Mouse (Mus musculus) myocyte (in vitro differentiated cells): ENCODE data around the gene Cyp2f2. TPM values are rescaled to one million over a fixed set of nuclear protein-coding genes. Genes with fewer than 3 reads are reported as not detected.

Experiments used
- H3K27me3 ChIP-seq: one replicate; pipeline ENCODE4 v1.6.1; 2011; ENCODE audit not compliant: control insufficient read depth, insufficient read depth, insufficient read length
- H3K36me3 ChIP-seq: one replicate; pipeline ENCODE4 v1.6.1; 2011; ENCODE audit not compliant: control insufficient read depth, insufficient read depth
- H3K4me2 ChIP-seq: one replicate; pipeline ENCODE4 v1.6.1; 2011; ENCODE audit warnings: low read depth, control low read depth
- H3K4me3 ChIP-seq: one replicate; pipeline ENCODE4 v1.5.1; 2011; ENCODE audit warnings: mild to moderate bottlenecking, control low read depth, moderate library complexity
- H3K79me2 ChIP-seq: one replicate; pipeline ENCODE4 v1.6.1; 2011; ENCODE audit not compliant: control insufficient read depth, insufficient read depth
- H3ac ChIP-seq: one replicate; pipeline ENCODE4 v1.6.1; 2011; ENCODE audit not compliant: control insufficient read depth, insufficient read length
- CEBPB ChIP-seq: IDR thresholded peaks from 2 replicates; pipeline ENCODE4 v1.6.1; 2011; ENCODE audit warnings: mild to moderate bottlenecking, moderate library complexity; ENCODE audit not compliant: poor library complexity, insufficient read depth, severe bottlenecking
- E2F4 ChIP-seq: IDR thresholded peaks from one replicate; pipeline ENCODE4 v1.6.1; 2011; ENCODE audit warnings: mild to moderate bottlenecking, control low read depth, moderate library complexity; ENCODE audit not compliant: insufficient read depth
- MAX ChIP-seq: IDR thresholded peaks from one replicate; pipeline ENCODE4 v1.6.1; 2011; ENCODE audit warnings: low read depth, mild to moderate bottlenecking, control low read depth
- MYOD1 ChIP-seq, 3 experiments: IDR thresholded peaks; one replicate each; pipeline ENCODE4 v1.6.1; 2011; ENCODE audit warnings: control low read depth in 2 of 3, low read depth in 2 of 3, mild to moderate bottlenecking in 2 of 3, moderate library complexity in 1 of 3; ENCODE audit not compliant: insufficient read length in 2 of 3, control insufficient read depth in 1 of 3
- MYOG ChIP-seq, 3 experiments: IDR thresholded peaks; one replicate each; pipeline ENCODE4 v1.6.1; 2011; ENCODE audit warnings: control low read depth in 2 of 3, low read depth in 2 of 3, mild to moderate bottlenecking in 2 of 3; ENCODE audit not compliant: insufficient read length in 2 of 3, control insufficient read depth in 1 of 3, insufficient read depth in 1 of 3
- POLR2A ChIP-seq: IDR thresholded peaks from one replicate; pipeline ENCODE4 v1.6.1; 2011; ENCODE audit warnings: low read depth, mild to moderate bottlenecking, control low read depth, moderate library complexity; ENCODE audit not compliant: insufficient read length
- POLR2AphosphoS2 ChIP-seq: IDR thresholded peaks from one replicate; pipeline ENCODE4 v1.6.1; 2011; ENCODE audit warnings: low read depth, control low read depth; ENCODE audit not compliant: insufficient read length
- REST ChIP-seq: IDR thresholded peaks from one replicate; pipeline ENCODE4 v1.6.1; 2011; ENCODE audit warnings: mild to moderate bottlenecking, control low read depth, moderate library complexity; ENCODE audit not compliant: insufficient read depth, insufficient read length
- SRF ChIP-seq: IDR thresholded peaks from one replicate; pipeline ENCODE4 v1.6.1; 2011; ENCODE audit warnings: low read depth; ENCODE audit not compliant: control insufficient read depth, insufficient read length
- TCF12 ChIP-seq: IDR thresholded peaks from one replicate; pipeline ENCODE4 v1.6.1; 2011; ENCODE audit warnings: mild to moderate bottlenecking, control low read depth; ENCODE audit not compliant: poor library complexity, insufficient read depth, severe bottlenecking
- TCF3 ChIP-seq: IDR thresholded peaks from one replicate; pipeline ENCODE4 v1.6.1; 2011; ENCODE audit warnings: low read depth, control low read depth; ENCODE audit not compliant: insufficient read length
- USF1 ChIP-seq: IDR thresholded peaks from one replicate; pipeline ENCODE4 v1.6.1; 2011; ENCODE audit warnings: low read depth, mild to moderate bottlenecking, control low read depth, moderate library complexity
- polyA plus RNA-seq: library from polyadenylated mRNA; unstranded; fragments of >200 nt; fragmentation: generic; extraction: Trizol; gene quantifications from one replicate; pipeline ENCODE4 v1.2.1, GENCODE M21; 2012; ENCODE audit warnings: missing spikeins

Gene Cyp2f2
- polyA plus RNA-seq, 1 experiment, result 0.06 TPM

GRCm38 (mm10) chr7:27162780-27163449, 43.2 kb downstream of the Cyp2f2 start:
- H3ac ChIP-seq, result no peak overlapping the region
- TF ChIP-seq POLR2A, result no peak
- TF ChIP-seq TCF3, result no peak
- H3K27me3 ChIP-seq, result no peaks in the 10 kb centered on the region
- H3K4me3 ChIP-seq, result no peak overlapping the region
- H3K79me2 ChIP-seq, result peaks cover 12% of the 10 kb centered on the region
- H3K4me2 ChIP-seq, result peak overlapping the region; percentile 13
- no peaks in the 10 kb centered on the region for H3K36me3 ChIP-seq

GRCm38 (mm10) chr7:27163450-27163805, 43.7 kb downstream of the Cyp2f2 start:
- Histone ChIP-seq H3K27me3 (no peaks in the 10 kb centered on the region), H3K4me2 (peak overlapping the region; percentile 13), H3ac (no peak overlapping the region), H3K36me3 (no peaks in the 10 kb centered on the region), H3K79me2 (peaks cover 12% of the 10 kb centered on the region), H3K4me3 (no peak overlapping the region)
- TF ChIP-seq TCF3 (no peak), POLR2AphosphoS2 (no peak), MYOG (IDR thresholded peaks at IDR 0.05; ENCODE audit: control insufficient read depth in 1 of 3, insufficient read depth in 1 of 3, insufficient read length in 2 of 3, low read depth in 2 of 3) (no peak)

- Histone ChIP-seq H3K36me3 (no peaks in the 10 kb centered on the region), H3K27me3 (no peaks in the 10 kb centered on the region), H3K4me3 (no peak overlapping the region), H3K4me2 (no peak overlapping the region), H3K79me2 (peaks cover 12% of the 10 kb centered on the region), H3ac (no peak overlapping the region)
- TF ChIP-seq E2F4, result no peak
- peak; percentile 26 for TF ChIP-seq POLR2AphosphoS2
- no peak for TF ChIP-seq CEBPB
Measured at GRCm38 (mm10) chr7:27164112-27164947, 44.6 kb downstream of the Cyp2f2 start.

GRCm38 (mm10) chr7:27165007-27165655, 45.4 kb downstream of the Cyp2f2 start:
- no peaks in the 10 kb centered on the region for H3K36me3 ChIP-seq
- H3ac ChIP-seq, result peak overlapping the region; percentile 46
- peaks cover 12% of the 10 kb centered on the region for H3K79me2 ChIP-seq
- no peaks in the 10 kb centered on the region for H3K27me3 ChIP-seq
- peak overlapping the region; percentile 79 for H3K4me2 ChIP-seq
- H3K4me3 ChIP-seq, result peak overlapping the region; percentile 74
- no peak for TF ChIP-seq MAX
- no peak for TF ChIP-seq SRF
- TF ChIP-seq TCF3, result no peak
- no peak for TF ChIP-seq CEBPB
- TF ChIP-seq MYOD1 (IDR thresholded peaks at IDR 0.05; ENCODE audit: control insufficient read depth in 1 of 3, insufficient read length in 2 of 3, low read depth in 2 of 3), result no peak
- TF ChIP-seq REST, result no peak
- TF ChIP-seq E2F4, result no peak
- TF ChIP-seq TCF12, result no peak
- TF ChIP-seq POLR2A, result no peak
- TF ChIP-seq MYOG (IDR thresholded peaks at IDR 0.05; ENCODE audit: control insufficient read depth in 1 of 3, insufficient read depth in 1 of 3, insufficient read length in 2 of 3, low read depth in 2 of 3), result no peak
- TF ChIP-seq USF1, result no peak
- no peak for TF ChIP-seq POLR2AphosphoS2

DNA sequence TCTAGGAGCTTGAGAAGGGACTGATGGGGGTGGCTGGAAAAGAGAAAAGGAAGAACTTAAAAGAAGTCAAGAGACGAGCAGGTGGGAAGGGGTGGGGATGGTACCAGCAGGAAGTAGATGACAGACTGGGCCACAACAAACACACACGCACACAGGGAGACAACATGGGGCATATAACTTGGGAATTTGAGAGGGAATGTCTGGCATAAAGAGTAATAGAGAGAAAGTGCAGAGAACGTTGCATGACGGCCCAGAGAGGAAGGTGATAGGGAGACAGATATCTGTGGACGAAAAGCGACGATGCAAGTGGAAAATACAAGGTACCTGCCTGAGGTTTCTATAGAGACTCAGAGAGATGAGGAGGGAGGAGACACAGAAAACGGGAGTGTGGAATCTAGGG, 46.0 kb downstream of the Cyp2f2 start:
- Histone ChIP-seq H3K27me3 (no peaks in the 10 kb centered on the region), H3ac (peak overlapping the region; percentile 46), H3K79me2 (peaks cover 12% of the 10 kb centered on the region), H3K36me3 (no peaks in the 10 kb centered on the region), H3K4me2 (peak overlapping the region; percentile 79), H3K4me3 (peak overlapping the region; percentile 74)
- TF ChIP-seq TCF12 (no peak), MAX (no peak)
